Mouse (Mus musculus) myocyte (in vitro differentiated cells): ENCODE measurements around the gene Rab27a.

ENCODE experiments used
- CEBPB ChIP-seq: IDR thresholded peaks from 2 replicates; pipeline ENCODE4 v1.6.1; 2011; ENCODE audit warnings: mild to moderate bottlenecking, moderate library complexity; ENCODE audit not compliant: poor library complexity, insufficient read depth, severe bottlenecking
- E2F4 ChIP-seq: IDR thresholded peaks from one replicate; pipeline ENCODE4 v1.6.1; 2011; ENCODE audit warnings: mild to moderate bottlenecking, control low read depth, moderate library complexity; ENCODE audit not compliant: insufficient read depth
- MAX ChIP-seq: IDR thresholded peaks from one replicate; pipeline ENCODE4 v1.6.1; 2011; ENCODE audit warnings: low read depth, mild to moderate bottlenecking, control low read depth
- MYOD1 ChIP-seq, 3 experiments: IDR thresholded peaks; one replicate each; pipeline ENCODE4 v1.6.1; 2011; ENCODE audit warnings: control low read depth in 2 of 3, low read depth in 2 of 3, mild to moderate bottlenecking in 2 of 3, moderate library complexity in 1 of 3; ENCODE audit not compliant: insufficient read length in 2 of 3, control insufficient read depth in 1 of 3
- MYOG ChIP-seq, 3 experiments: IDR thresholded peaks; one replicate each; pipeline ENCODE4 v1.6.1; 2011; ENCODE audit warnings: control low read depth in 2 of 3, low read depth in 2 of 3, mild to moderate bottlenecking in 2 of 3; ENCODE audit not compliant: insufficient read length in 2 of 3, control insufficient read depth in 1 of 3, insufficient read depth in 1 of 3
- POLR2A ChIP-seq: IDR thresholded peaks from one replicate; pipeline ENCODE4 v1.6.1; 2011; ENCODE audit warnings: low read depth, mild to moderate bottlenecking, control low read depth, moderate library complexity; ENCODE audit not compliant: insufficient read length
- REST ChIP-seq: IDR thresholded peaks from one replicate; pipeline ENCODE4 v1.6.1; 2011; ENCODE audit warnings: mild to moderate bottlenecking, control low read depth, moderate library complexity; ENCODE audit not compliant: insufficient read depth, insufficient read length
- TCF12 ChIP-seq: IDR thresholded peaks from one replicate; pipeline ENCODE4 v1.6.1; 2011; ENCODE audit warnings: mild to moderate bottlenecking, control low read depth; ENCODE audit not compliant: poor library complexity, insufficient read depth, severe bottlenecking
- TCF3 ChIP-seq: IDR thresholded peaks from one replicate; pipeline ENCODE4 v1.6.1; 2011; ENCODE audit warnings: low read depth, control low read depth; ENCODE audit not compliant: insufficient read length
- USF1 ChIP-seq: IDR thresholded peaks from one replicate; pipeline ENCODE4 v1.6.1; 2011; ENCODE audit warnings: low read depth, mild to moderate bottlenecking, control low read depth, moderate library complexity

DNA sequence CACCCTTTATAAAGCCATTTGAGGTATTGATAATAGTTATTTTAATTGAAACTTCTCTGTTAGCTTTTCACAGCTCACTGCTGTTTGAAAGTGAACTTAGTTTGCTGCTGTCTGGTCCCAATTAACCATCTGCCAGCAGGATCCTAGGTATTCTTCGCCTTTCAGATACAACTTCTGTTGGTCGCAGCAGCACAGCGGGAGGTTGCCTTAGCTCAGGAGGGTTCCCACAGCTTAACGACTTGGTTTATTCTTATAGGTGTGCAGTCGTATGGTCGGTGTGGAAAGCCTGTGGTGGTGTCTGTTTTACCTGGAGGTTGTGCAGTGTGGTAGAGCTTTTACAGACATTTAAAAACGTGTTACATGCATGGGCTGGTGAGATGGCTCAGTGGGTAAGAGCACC lies 47.8 kb upstream of the Rab27a start:
- TF ChIP-seq MAX (no peak), POLR2A (no peak), E2F4 (no peak), REST (no peak), USF1 (no peak), TCF3 (no peak), TCF12 (no peak), CEBPB (no peak), MYOD1 (IDR thresholded peaks at IDR 0.05; ENCODE audit: control insufficient read depth in 1 of 3, insufficient read length in 2 of 3, low read depth in 2 of 3) (no peak), MYOG (IDR thresholded peaks at IDR 0.05; ENCODE audit: control insufficient read depth in 1 of 3, insufficient read depth in 1 of 3, insufficient read length in 2 of 3, low read depth in 2 of 3) (no peak)
